Mouse (Mus musculus): ENCODE results near the gene Tmem116. TPM values are rescaled to one million over a fixed set of nuclear protein-coding genes. Genes with fewer than 3 reads are reported as not detected.

The Tmem116 gene
- polyA plus RNA-seq, 1 experiment from 2014 or later, result 1.9 TPM

DNA sequence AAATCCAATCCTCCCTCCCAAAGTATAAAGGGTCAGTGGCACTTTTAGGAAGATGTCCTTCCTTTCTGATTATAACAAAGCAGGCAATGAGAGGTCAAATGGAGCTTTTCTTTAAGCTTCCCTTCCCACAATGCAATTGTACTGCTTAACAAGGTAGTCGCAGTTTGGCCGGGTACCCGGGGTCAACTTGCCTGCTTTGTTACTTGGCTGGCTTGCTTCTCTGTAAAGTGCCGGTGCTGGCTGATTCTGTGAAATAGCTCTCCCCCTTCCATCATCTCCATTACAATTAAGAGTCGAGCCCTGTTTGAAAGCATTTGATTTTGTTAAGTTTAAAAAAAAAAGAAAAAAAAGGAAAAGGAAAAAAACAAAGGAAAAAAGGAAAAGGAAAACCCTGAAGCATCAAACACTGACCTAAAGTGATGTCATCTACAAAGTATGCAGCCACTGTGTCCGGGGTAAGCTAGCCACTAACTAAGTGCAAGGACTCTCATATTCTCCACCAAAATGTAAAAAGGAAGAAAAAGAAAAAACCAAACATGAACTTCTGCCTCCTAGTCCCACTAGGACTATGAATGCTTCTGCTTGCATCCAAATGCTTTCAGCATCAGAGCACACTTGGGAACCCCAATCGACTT is 85.3 kb downstream of the Tmem116 start:
- WGBS, result 58% methylated on average over 7 of the region's 7 CpGs
- Histone ChIP-seq H3K4me3 (ENCODE audit: low read depth, low read length) (no peak overlapping the region), H3K27me3 (ENCODE audit: control insufficient read depth, insufficient read depth, low read depth, low read length) (no peaks in the 10 kb centered on the region), H3K27ac (ENCODE audit: low read length) (no peak overlapping the region), H3K4me1 (ENCODE audit: control insufficient read depth, insufficient read depth, low read length) (0 out of 2 replicates have a peak, but pooled peaks cover 2% of the 10 kb centered on the region), H3K4me2 (ENCODE audit: low read length) (no peak overlapping the region), H3K9me3 (replicated peaks; ENCODE audit: control insufficient read depth, low read length, poor library complexity, severe bottlenecking) (no peaks in the 10 kb centered on the region), H3K9ac (ENCODE audit: low read depth, low read length) (no peak overlapping the region), H3K36me3 (ENCODE audit: control insufficient read depth, insufficient read depth, low read length) (peaks cover 22% of the 10 kb centered on the region)
- no peak for ATAC-seq

- H3K4me2 ChIP-seq (ENCODE audit: low read length), result no peak overlapping the region
- H3K4me3 ChIP-seq (ENCODE audit: low read depth, low read length), result no peak overlapping the region
- H3K36me3 ChIP-seq (ENCODE audit: control insufficient read depth, insufficient read depth, low read length), result peaks cover 18% of the 10 kb centered on the region
- 83% methylated on average over 2 of the region's 2 CpGs for WGBS
- H3K27ac ChIP-seq (ENCODE audit: low read length), result no peak overlapping the region
- no peak for ATAC-seq
- no peaks in the 10 kb centered on the region for H3K27me3 ChIP-seq (ENCODE audit: control insufficient read depth, insufficient read depth, low read depth, low read length)
- peaks cover 5% of the 10 kb centered on the region for H3K4me1 ChIP-seq (ENCODE audit: control insufficient read depth, insufficient read depth, low read length)
- H3K9ac ChIP-seq (ENCODE audit: low read depth, low read length), result no peak overlapping the region
- H3K9me3 ChIP-seq (replicated peaks; ENCODE audit: control insufficient read depth, low read length, poor library complexity, severe bottlenecking), result no peaks in the 10 kb centered on the region
Measured at GRCm38 (mm10) chr5:121537588-121537987, 85.9 kb downstream of the Tmem116 start.

GRCm38 (mm10) chr5:121540066-121540465 is 88.4 kb downstream of the Tmem116 start:
- no peak for ATAC-seq
- WGBS, result 96% methylated on average over 5 of the region's 5 CpGs

DNA sequence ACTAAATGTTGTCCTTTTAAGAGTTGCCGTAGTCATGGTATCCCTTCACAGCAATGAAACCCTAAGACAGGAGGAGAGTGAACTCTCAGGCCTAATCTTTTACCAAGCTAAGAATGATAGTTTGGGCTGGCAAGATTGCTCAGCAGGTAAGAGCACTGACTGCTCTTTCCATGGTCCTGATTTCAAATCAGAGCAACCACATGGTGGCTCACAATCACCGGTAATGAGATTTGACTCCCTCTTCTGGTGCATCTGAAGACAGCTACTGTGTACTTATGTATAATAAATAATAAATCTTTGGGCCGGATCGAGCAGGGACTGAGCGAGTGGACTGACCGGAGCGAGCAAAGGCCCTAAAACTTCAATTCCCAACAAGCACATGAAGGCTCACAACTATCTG is 89.5 kb downstream of the Tmem116 start:
- Histone ChIP-seq H3K9me3 (replicated peaks; ENCODE audit: control insufficient read depth, low read length, poor library complexity, severe bottlenecking) (no peaks in the 10 kb centered on the region), H3K27me3 (ENCODE audit: control insufficient read depth, insufficient read depth, low read depth, low read length) (no peaks in the 10 kb centered on the region), H3K27ac (ENCODE audit: low read length) (no peak overlapping the region), H3K36me3 (ENCODE audit: control insufficient read depth, insufficient read depth, low read length) (peaks cover 4% of the 10 kb centered on the region), H3K9ac (ENCODE audit: low read depth, low read length) (no peak overlapping the region), H3K4me2 (ENCODE audit: low read length) (no peak overlapping the region), H3K4me3 (ENCODE audit: low read depth, low read length) (no peak overlapping the region), H3K4me1 (ENCODE audit: control insufficient read depth, insufficient read depth, low read length) (peaks cover 27% of the 10 kb centered on the region)
- 82% methylated on average over 7 of the region's 7 CpGs for whole genome bisulfite sequencing
- ATAC-seq, result no peak

More at GRCm38 (mm10) chr5:121540066-121540465, 88.4 kb downstream of the Tmem116 start:
- Histone ChIP-seq H3K9me3 (replicated peaks; ENCODE audit: control insufficient read depth, low read length, poor library complexity, severe bottlenecking) (no peaks in the 10 kb centered on the region), H3K27me3 (ENCODE audit: control insufficient read depth, insufficient read depth, low read depth, low read length) (no peaks in the 10 kb centered on the region), H3K36me3 (ENCODE audit: control insufficient read depth, insufficient read depth, low read length) (peaks cover 9% of the 10 kb centered on the region), H3K27ac (ENCODE audit: low read length) (no peak overlapping the region), H3K9ac (ENCODE audit: low read depth, low read length) (no peak overlapping the region), H3K4me3 (ENCODE audit: low read depth, low read length) (no peak overlapping the region), H3K4me2 (ENCODE audit: low read length) (no peak overlapping the region), H3K4me1 (ENCODE audit: control insufficient read depth, insufficient read depth, low read length) (peaks cover 26% of the 10 kb centered on the region)

- no peak overlapping the region for H3K9ac ChIP-seq (ENCODE audit: low read depth, low read length)
Measured at GRCm38 (mm10) chr5:121543370-121543769, 91.7 kb downstream of the Tmem116 start.

DNA sequence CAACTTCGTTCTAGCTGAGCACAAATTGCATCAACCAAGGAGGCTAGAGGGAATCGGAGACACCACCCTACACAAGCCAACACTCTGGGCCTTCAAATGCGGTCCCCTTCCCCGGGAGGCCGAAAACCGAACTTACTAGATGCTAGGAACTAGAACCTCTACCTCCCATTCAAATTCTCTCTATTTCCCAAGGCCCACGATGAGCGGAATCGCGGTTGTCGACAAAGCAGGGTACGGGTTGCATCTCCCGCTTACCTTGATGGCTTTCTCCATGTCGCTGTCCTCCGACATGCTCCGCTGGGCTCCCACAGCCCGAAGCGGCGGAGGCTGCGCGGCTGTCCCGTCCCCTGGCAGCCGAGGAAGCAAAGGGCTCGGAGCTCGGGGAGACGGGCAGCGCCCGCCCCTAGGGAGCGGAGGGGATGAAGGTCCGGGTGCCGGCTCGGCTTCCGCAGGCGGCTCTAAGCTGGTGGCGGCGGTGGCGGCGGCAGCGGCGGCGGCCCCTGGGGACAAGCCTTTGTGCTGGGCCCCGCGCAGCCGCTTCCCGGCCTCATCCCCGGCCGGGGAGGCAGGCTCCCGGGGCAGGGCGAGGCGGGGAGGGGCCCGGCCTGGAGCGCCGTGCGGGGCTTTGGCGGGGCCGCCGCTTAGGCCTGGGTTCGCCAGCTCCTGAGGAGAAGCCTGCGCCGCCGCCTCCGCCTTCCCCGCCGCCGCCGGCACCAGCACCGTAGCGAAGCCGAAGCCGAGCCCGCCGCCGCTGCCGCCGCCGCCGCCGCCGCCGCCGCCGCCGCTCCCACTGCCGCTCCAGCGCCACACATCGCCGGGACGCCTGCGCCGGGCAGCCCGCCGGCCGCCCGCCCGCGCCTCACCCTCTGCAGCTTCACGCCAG is 93.5 kb downstream of the Tmem116 start, which contains the start of the genes Adam1a and Gm42878:
Gene Adam1a, minus strand, starts transcription at position 573 of the 883 bp plus-strand sequence.
Gene Gm42878, minus strand, starts transcription at position 573 of the 883 bp plus-strand sequence.
- Histone ChIP-seq H3K9ac (ENCODE audit: low read depth, low read length) (peak within 1 kb of the TSS; percentile 92), H3K27me3 (ENCODE audit: control insufficient read depth, insufficient read depth, low read depth, low read length) (no peaks in the 10 kb centered on the region), H3K9me3 (replicated peaks; ENCODE audit: control insufficient read depth, low read length, poor library complexity, severe bottlenecking) (no peaks in the 10 kb centered on the region), H3K4me3 (ENCODE audit: low read depth, low read length) (peak within 1 kb of the TSS; percentile 83), H3K4me1 (ENCODE audit: control insufficient read depth, insufficient read depth, low read length) (peaks cover 32% of the 10 kb centered on the region), H3K27ac (ENCODE audit: low read length) (peak within 1 kb of the TSS; percentile 98), H3K4me2 (ENCODE audit: low read length) (peak within 1 kb of the TSS; percentile 93), H3K36me3 (ENCODE audit: control insufficient read depth, insufficient read depth, low read length) (no peaks in the 10 kb centered on the region)
- WGBS, result under 1% methylated on average over 46 of the region's 97 CpGs
- peak; percentile 83 for ATAC-seq

More at GRCm38 (mm10) chr5:121543370-121543769, 91.7 kb downstream of the Tmem116 start:
- no peak for ATAC-seq
- Histone ChIP-seq H3K4me2 (ENCODE audit: low read length) (no peak overlapping the region), H3K4me3 (ENCODE audit: low read depth, low read length) (no peak overlapping the region), H3K4me1 (ENCODE audit: control insufficient read depth, insufficient read depth, low read length) (peaks cover 32% of the 10 kb centered on the region), H3K27me3 (ENCODE audit: control insufficient read depth, insufficient read depth, low read depth, low read length) (no peaks in the 10 kb centered on the region), H3K36me3 (ENCODE audit: control insufficient read depth, insufficient read depth, low read length) (no peaks in the 10 kb centered on the region), H3K27ac (ENCODE audit: low read length) (no peak overlapping the region), H3K9me3 (replicated peaks; ENCODE audit: control insufficient read depth, low read length, poor library complexity, severe bottlenecking) (no peaks in the 10 kb centered on the region)
- 80% methylated on average over 3 of the region's 3 CpGs for WGBS

- Histone ChIP-seq H3K36me3 (ENCODE audit: control insufficient read depth, insufficient read depth, low read length) (no peaks in the 10 kb centered on the region), H3K4me1 (ENCODE audit: control insufficient read depth, insufficient read depth, low read length) (peaks cover 32% of the 10 kb centered on the region), H3K27me3 (ENCODE audit: control insufficient read depth, insufficient read depth, low read depth, low read length) (no peaks in the 10 kb centered on the region), H3K4me2 (ENCODE audit: low read length) (peak within 1 kb of the TSS; percentile 93), H3K4me3 (ENCODE audit: low read depth, low read length) (peak within 1 kb of the TSS; percentile 83), H3K9me3 (replicated peaks; ENCODE audit: control insufficient read depth, low read length, poor library complexity, severe bottlenecking) (0 out of 2 replicates have a peak, but pooled peaks cover 3% of the 10 kb centered on the region), H3K9ac (ENCODE audit: low read depth, low read length) (peak within 1 kb of the TSS; percentile 92), H3K27ac (ENCODE audit: low read length) (peak within 1 kb of the TSS; percentile 98)
- peak; percentile 91 for ATAC-seq
- 2% methylated on average over 52 of the region's 55 CpGs for WGBS
Measured at GRCm38 (mm10) chr5:121545793-121546529, 94.3 kb downstream of the Tmem116 start, which contains the start of gene Mapkapk5. TSS of gene Mapkapk5 (minus strand) at chr5:121545905.

GRCm38 (mm10) chr5:121546530-121546895 is 94.8 kb downstream of the Tmem116 start:
- peak; percentile 50; the same call in 1 of the 2 replicates for ATAC-seq
- H3K9ac ChIP-seq (ENCODE audit: low read depth, low read length), result 0 out of 2 replicates have a peak overlapping the region, but pooled peaks have one; percentile 5
- H3K9me3 ChIP-seq (replicated peaks; ENCODE audit: control insufficient read depth, low read length, poor library complexity, severe bottlenecking), result 0 out of 2 replicates have a peak, but pooled peaks cover 4% of the 10 kb centered on the region
- H3K4me3 ChIP-seq (ENCODE audit: low read depth, low read length), result peak overlapping the region; percentile 83
- H3K36me3 ChIP-seq (ENCODE audit: control insufficient read depth, insufficient read depth, low read length), result no peaks in the 10 kb centered on the region
- H3K4me1 ChIP-seq (ENCODE audit: control insufficient read depth, insufficient read depth, low read length), result peaks cover 32% of the 10 kb centered on the region
- peak overlapping the region; percentile 74 for H3K4me2 ChIP-seq (ENCODE audit: low read length)
- H3K27me3 ChIP-seq (ENCODE audit: control insufficient read depth, insufficient read depth, low read depth, low read length), result no peaks in the 10 kb centered on the region
- H3K27ac ChIP-seq (ENCODE audit: low read length), result peak overlapping the region; percentile 98
- WGBS, result 43% methylated on average over 6 of the region's 6 CpGs

All from midbrain, embryonic 16.5 days (tissue).